Mouse (Mus musculus): ENCODE data around the gene Pcdh18. TPM values are rescaled to one million over a fixed set of nuclear protein-coding genes. Genes with fewer than 3 reads are reported as not detected.

Gene Pcdh18
- polyA plus RNA-seq, 1 experiment = 3.2 TPM

- H3K4me1 ChIP-seq (ENCODE audit: control insufficient read depth, insufficient read depth, low read length) = no peaks in the 10 kb centered on the region; the same call in 1 of the 2 replicates
- H3K4me3 ChIP-seq (ENCODE audit: insufficient read depth, low read length) = peak overlapping the region; percentile 56
- TF ChIP-seq POLR2A (IDR thresholded peaks at IDR 0.05; ENCODE audit: extremely low read depth, insufficient read depth, low read length) (no peak), CTCF (IDR thresholded peaks at IDR 0.05; ENCODE audit: extremely low read depth, insufficient read depth, low read length) (no peak)
- no peak overlapping the region for H3K27ac ChIP-seq (ENCODE audit: insufficient read depth, low read length)
Observed at GRCm38 (mm10) chr3:49755986-49756845, 909 bp downstream of the Pcdh18 start.

GRCm38 (mm10) chr3:49752766-49753165, 4.4 kb downstream of the Pcdh18 start:
- Histone ChIP-seq H3K4me3 (ENCODE audit: insufficient read depth, low read length) (peak overlapping the region; percentile 35; the same call in 1 of the 2 replicates), H3K4me1 (ENCODE audit: control insufficient read depth, insufficient read depth, low read length) (peaks cover 2% of the 10 kb centered on the region; the same call in 1 of the 2 replicates), H3K27ac (ENCODE audit: insufficient read depth, low read length) (peak overlapping the region; percentile 50; the same call in 1 of the 2 replicates)
- no peak for TF ChIP-seq CTCF (IDR thresholded peaks at IDR 0.05; ENCODE audit: extremely low read depth, insufficient read depth, low read length)
- no peak for TF ChIP-seq POLR2A (IDR thresholded peaks at IDR 0.05; ENCODE audit: extremely low read depth, insufficient read depth, low read length)

GRCm38 (mm10) chr3:49749491-49750284, 7.4 kb downstream of the Pcdh18 start:
- no peak for TF ChIP-seq CTCF (IDR thresholded peaks at IDR 0.05; ENCODE audit: extremely low read depth, insufficient read depth, low read length)
- no peak for TF ChIP-seq POLR2A (IDR thresholded peaks at IDR 0.05; ENCODE audit: extremely low read depth, insufficient read depth, low read length)
- peaks cover 2% of the 10 kb centered on the region; the same call in 1 of the 2 replicates for H3K4me1 ChIP-seq (ENCODE audit: control insufficient read depth, insufficient read depth, low read length)

DNA sequence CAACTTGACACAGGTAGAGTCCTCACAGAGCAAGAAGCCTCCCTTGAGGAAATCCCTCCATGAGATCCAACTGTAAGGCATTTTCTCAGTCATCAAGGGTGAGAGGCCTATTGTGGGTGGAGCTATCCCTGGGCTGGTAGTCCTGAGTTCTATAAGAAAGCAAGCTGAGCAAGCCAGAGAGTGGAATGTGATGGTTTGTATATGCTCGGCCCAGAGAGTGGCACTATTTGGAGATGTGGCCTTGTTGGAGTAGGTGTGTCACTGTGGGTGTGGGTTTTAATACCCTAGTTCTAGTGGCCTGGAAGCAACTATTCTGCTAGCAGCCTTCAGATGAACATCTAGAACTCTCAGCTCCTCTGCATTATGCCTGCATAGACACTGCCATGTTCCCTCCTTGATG, 9.1 kb downstream of the Pcdh18 start:
- TF ChIP-seq CTCF (IDR thresholded peaks at IDR 0.05; ENCODE audit: extremely low read depth, insufficient read depth, low read length) = no peak
- TF ChIP-seq POLR2A (IDR thresholded peaks at IDR 0.05; ENCODE audit: extremely low read depth, insufficient read depth, low read length) = no peak
- no peak overlapping the region for H3K27ac ChIP-seq (ENCODE audit: insufficient read depth, low read length)
- peaks cover 2% of the 10 kb centered on the region; the same call in 1 of the 2 replicates for H3K4me1 ChIP-seq (ENCODE audit: control insufficient read depth, insufficient read depth, low read length)
- H3K4me3 ChIP-seq (ENCODE audit: insufficient read depth, low read length) = no peak overlapping the region

More at GRCm38 (mm10) chr3:49749491-49750284, 7.4 kb downstream of the Pcdh18 start:
- Histone ChIP-seq H3K4me3 (ENCODE audit: insufficient read depth, low read length) (no peak overlapping the region), H3K27ac (ENCODE audit: insufficient read depth, low read length) (no peak overlapping the region)

GRCm38 (mm10) chr3:49739061-49739460, 18.1 kb downstream of the Pcdh18 start:
- no peak overlapping the region for H3K4me3 ChIP-seq (ENCODE audit: insufficient read depth, low read length)
- H3K27ac ChIP-seq (ENCODE audit: insufficient read depth, low read length) = no peak overlapping the region
- no peaks in the 10 kb centered on the region for H3K4me1 ChIP-seq (ENCODE audit: control insufficient read depth, insufficient read depth, low read length)
- TF ChIP-seq POLR2A (IDR thresholded peaks at IDR 0.05; ENCODE audit: extremely low read depth, insufficient read depth, low read length) (no peak), CTCF (IDR thresholded peaks at IDR 0.05; ENCODE audit: extremely low read depth, insufficient read depth, low read length) (no peak)

DNA sequence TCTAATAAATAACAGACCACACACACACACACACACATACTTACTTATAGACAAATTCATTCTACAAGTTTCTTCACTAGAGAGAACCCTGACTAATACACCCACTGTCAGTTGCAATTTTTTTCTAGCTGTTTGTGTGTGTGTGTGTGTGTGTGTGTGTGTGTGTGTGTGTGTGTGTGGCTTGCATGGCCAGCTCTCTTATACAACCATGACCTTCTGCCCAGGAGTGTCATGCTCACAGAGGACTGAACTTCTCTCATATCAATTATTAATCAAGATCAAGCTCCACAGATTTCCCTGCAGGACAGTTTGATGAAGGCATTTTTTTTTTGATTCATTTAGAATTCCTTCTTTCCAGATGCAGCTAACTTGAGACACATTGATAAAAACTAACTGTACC, 18.6 kb downstream of the Pcdh18 start:
- no peak overlapping the region for H3K27ac ChIP-seq (ENCODE audit: insufficient read depth, low read length)
- no peak overlapping the region for H3K4me3 ChIP-seq (ENCODE audit: insufficient read depth, low read length)
- no peaks in the 10 kb centered on the region for H3K4me1 ChIP-seq (ENCODE audit: control insufficient read depth, insufficient read depth, low read length)
- no peak for TF ChIP-seq POLR2A (IDR thresholded peaks at IDR 0.05; ENCODE audit: extremely low read depth, insufficient read depth, low read length)
- no peak for TF ChIP-seq CTCF (IDR thresholded peaks at IDR 0.05; ENCODE audit: extremely low read depth, insufficient read depth, low read length)

DNA sequence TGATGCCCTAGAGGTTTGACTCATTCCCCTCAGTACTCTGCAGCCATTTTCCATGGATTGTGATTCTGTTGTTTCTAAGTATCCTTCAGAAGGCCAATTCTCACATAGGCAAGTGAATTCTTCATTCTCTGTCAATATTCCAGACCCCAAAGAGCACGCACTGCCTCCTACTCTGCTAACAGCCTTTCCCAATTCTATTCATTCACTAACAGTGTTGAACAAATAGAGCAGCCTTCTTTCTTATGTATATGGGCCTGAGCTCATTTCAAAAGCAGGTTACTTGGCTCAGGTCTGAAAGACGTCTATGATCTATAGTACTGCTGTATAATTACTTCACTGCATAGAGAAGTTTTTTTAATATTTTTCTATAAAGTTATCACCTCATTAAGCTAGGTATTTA, 50.6 kb downstream of the Pcdh18 start:
- no peak overlapping the region for H3K4me3 ChIP-seq (ENCODE audit: insufficient read depth, low read length)
- no peak overlapping the region for H3K27ac ChIP-seq (ENCODE audit: insufficient read depth, low read length)
- H3K4me1 ChIP-seq (ENCODE audit: control insufficient read depth, insufficient read depth, low read length) = no peaks in the 10 kb centered on the region
- TF ChIP-seq CTCF (IDR thresholded peaks at IDR 0.05; ENCODE audit: extremely low read depth, insufficient read depth, low read length) (no peak), POLR2A (IDR thresholded peaks at IDR 0.05; ENCODE audit: extremely low read depth, insufficient read depth, low read length) (no peak)

GRCm38 (mm10) chr3:49699951-49700350, 57.2 kb downstream of the Pcdh18 start:
- H3K27ac ChIP-seq (ENCODE audit: insufficient read depth, low read length) = no peak overlapping the region
- no peak overlapping the region for H3K4me3 ChIP-seq (ENCODE audit: insufficient read depth, low read length)
- TF ChIP-seq POLR2A (IDR thresholded peaks at IDR 0.05; ENCODE audit: extremely low read depth, insufficient read depth, low read length) (no peak), CTCF (IDR thresholded peaks at IDR 0.05; ENCODE audit: extremely low read depth, insufficient read depth, low read length) (no peak)
- no peaks in the 10 kb centered on the region for H3K4me1 ChIP-seq (ENCODE audit: control insufficient read depth, insufficient read depth, low read length)

All from cortical plate, adult 2 months (tissue).